Mouse (Mus musculus): ENCODE results near the gene Abca16. TPM values are rescaled to one million over a fixed set of nuclear protein-coding genes. Genes with fewer than 3 reads are reported as not detected.

The Abca16 gene
- not detected for total RNA-seq (2021)
- long read RNA-seq, experiment 1 = 0 reads
- long read RNA-seq, experiment 2 = 0 reads

GRCm38 (mm10) chr7:120409447-120409846 lies at the start of gene Abca16:
TSS of gene Abca16 (plus strand) at chr7:120409647.
- DNase-seq (ENCODE audit: low spot score in 2 of 2) = no peak

GRCm38 (mm10) chr7:120361159-120361558 lies 48.3 kb upstream of the Abca16 start:
- no peak for DNase-seq (ENCODE audit: low spot score in 2 of 2)

GRCm38 (mm10) chr7:120412391-120412790 lies 2.9 kb downstream of the Abca16 start:
- DNase-seq (ENCODE audit: low spot score in 2 of 2) = no peak

DNA sequence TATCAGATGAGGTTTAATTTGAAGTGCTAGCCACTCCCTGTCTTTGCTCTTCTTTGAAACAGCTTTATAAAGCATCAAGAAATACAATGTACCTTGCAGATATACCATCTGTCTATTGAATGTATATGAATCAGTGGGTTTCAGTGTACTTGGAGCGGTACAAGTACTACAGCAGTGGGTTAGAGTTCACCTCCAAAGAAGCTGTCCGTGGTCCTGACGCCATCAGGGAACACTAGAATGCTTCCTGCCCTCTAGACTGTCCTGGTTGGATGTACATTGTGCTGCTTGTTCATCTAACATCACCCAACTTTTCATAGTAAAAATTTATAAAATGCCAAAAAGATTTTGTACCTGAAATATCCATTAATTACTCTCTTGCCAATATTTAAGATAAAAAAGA lies 17.2 kb downstream of the Abca16 start:
- no peak for DNase-seq (ENCODE audit: low spot score in 2 of 2)

DNA sequence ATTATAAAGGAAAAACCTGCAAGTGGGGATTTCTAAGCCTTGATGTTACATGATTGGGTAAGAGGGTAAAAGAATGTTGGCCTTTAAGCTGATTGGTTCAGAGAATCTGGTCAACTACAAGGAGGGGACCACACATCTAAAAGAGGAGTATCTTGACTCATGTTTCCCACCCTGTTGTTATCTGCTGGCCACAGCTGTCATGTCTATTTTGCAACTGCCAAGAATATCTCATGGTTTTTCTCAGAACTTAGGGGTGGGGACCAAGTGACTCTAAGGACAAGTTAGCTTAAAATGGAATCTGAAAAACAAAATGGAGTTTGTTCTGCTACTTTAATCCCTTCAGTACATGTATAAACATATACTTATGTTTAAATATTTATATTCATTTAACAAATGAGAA lies 22.0 kb downstream of the Abca16 start:
- DNase-seq (ENCODE audit: low spot score in 2 of 2) = no peak

GRCm38 (mm10) chr7:120503891-120504662 lies 94.6 kb downstream of the Abca16 start:
- DNase-seq (ENCODE audit: low spot score in 2 of 2) = no peak

GRCm38 (mm10) chr7:120504663-120504979 lies 95.2 kb downstream of the Abca16 start:
- DNase-seq (ENCODE audit: low spot score in 2 of 2) = no peak

- no peak for DNase-seq (ENCODE audit: low spot score in 2 of 2)
Observed at GRCm38 (mm10) chr7:120534805-120535204, 125.4 kb downstream of the Abca16 start.

DNA sequence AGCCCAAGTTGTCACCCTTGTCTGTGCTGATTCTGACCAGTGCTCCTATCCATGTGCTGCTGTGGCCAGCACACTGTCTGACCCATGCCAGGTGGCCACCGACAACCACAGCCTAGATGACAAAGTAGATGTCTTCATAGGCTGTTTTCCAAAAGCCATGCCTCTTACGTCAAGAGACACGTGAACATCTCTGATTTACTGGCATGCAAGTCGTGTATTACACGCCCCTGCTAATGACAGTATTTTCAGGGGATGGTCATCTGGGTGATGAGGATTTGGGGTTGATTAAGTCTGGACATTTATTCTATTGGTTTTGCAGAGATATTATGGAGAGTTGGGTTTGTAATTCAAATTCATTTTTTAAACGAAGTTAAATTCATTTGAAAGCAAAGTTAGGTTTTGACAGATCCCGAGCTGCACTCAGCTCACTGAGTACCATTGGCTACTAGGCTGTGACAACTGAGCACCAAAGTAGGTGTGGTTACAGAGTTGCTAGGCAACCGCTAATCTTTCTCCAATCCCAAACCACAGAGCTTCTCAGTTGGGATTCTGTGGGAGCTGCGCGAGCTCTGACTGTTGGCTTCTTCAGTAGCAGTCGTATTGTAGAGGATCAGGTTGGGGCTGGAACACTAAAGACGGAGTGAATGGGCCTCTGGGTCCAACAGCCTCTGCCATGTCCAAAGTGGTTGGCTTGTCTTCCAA lies 143.2 kb downstream of the Abca16 start:
- DNase-seq (ENCODE audit: low spot score in 2 of 2) = no peak

DNA sequence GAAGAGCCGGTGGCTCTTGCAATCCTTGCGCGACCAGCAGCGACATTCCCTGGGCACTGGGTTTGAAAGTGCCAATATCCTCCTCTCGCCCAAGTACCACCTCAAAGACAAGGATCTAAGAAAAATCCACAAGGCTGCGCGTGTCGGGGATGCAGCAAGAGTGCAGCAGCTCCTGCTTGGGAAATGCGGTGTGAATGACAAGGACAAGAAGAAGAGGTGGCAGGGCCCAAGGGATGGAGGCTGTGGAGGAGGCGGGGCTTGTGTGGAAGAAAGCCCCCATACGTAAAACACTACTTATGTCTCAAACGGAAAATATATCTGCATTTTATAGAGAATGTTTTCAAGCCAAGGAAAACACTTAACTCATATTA lies 143.7 kb downstream of the Abca16 start:
- no peak for DNase-seq (ENCODE audit: low spot score in 2 of 2)

DNA sequence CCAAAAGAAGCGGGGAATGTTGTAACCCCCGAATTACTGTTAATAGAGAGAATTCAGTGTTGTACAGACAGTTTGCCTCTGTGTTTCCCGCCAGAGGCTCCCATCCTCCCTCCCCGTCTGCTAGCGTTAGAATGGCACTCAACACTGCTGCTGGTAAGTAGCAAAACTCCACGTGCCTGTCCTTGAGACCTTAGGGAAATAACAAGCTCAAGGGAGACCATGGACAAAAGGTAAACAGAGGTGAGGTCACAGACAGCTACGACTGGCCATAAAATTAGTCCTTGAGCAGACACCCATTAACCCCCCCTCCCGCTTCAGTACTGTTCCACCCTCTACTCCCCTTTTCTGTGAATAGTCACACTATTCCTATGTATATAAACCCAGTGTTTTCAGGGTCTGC lies 157.9 kb downstream of the Abca16 start:
- DNase-seq (ENCODE audit: low spot score in 2 of 2) = no peak

GRCm38 (mm10) chr7:120576520-120576919 lies 167.1 kb downstream of the Abca16 start:
- no peak for DNase-seq (ENCODE audit: low spot score in 2 of 2)

Other genes with a start within 250 kb of the Abca16 start
- under 1 TPM; 0.22 to 0.33 TPM for gene Anks4b, start 235.8 kb upstream of the Abca16 start, total RNA-seq (2021)
- 1 to 10 TPM; 1.2 to 3.6 TPM for gene Crym, start 207.5 kb upstream of the Abca16 start, total RNA-seq (2021)
- not detected for gene Abca14, start 205.7 kb upstream of the Abca16 start, total RNA-seq (2021)
- not detected for gene Abca15, start 81.0 kb upstream of the Abca16 start, total RNA-seq (2021)
- 100 to 1,000 TPM; 378 to 592 TPM for gene Uqcrc2, start 225.5 kb downstream of the Abca16 start, total RNA-seq (2021)

Data from adrenal gland, adult 18-20 months (tissue).